Mouse (Mus musculus): ENCODE results near the gene Ier3. TPM values are rescaled to one million over a fixed set of nuclear protein-coding genes. Genes with fewer than 3 reads are reported as not detected.
A peak's percentile ranks its signal among the peaks of the same experiment; 100 is the strongest.

Ier3 gene
- polyA plus RNA-seq, 1 experiment from 2014 or later: 4.4 TPM

- H3K27ac ChIP-seq (replicated peaks): peak overlapping the region; percentile 89
- no peak for DNase-seq (ENCODE audit: low spot score)
- WGBS: 61% methylated on average over 14 of the region's 14 CpGs
- peaks cover 33% of the 10 kb centered on the region for H3K36me3 ChIP-seq (replicated peaks)
- peak overlapping the region; percentile 70 for H3K4me3 ChIP-seq
- no peaks in the 10 kb centered on the region for H3K9me3 ChIP-seq
- peaks cover 27% of the 10 kb centered on the region for H3K4me1 ChIP-seq
- H3K27me3 ChIP-seq (replicated peaks; ENCODE audit: low read depth, poor library complexity, severe bottlenecking): no peaks in the 10 kb centered on the region
These were observed 19.1 kb downstream of the Ier3 start for GRCm38 (mm10) chr17:35840561-35840960.

GRCm38 (mm10) chr17:35841076-35841950 is 19.8 kb downstream of the Ier3 start, which contains the start of gene Mdc1:
TSS of gene Mdc1 (plus strand) at chr17:35841515.
- H3K27ac ChIP-seq (replicated peaks): peak within 1 kb of the TSS; percentile 89
- peak within 1 kb of the TSS; percentile 70 for H3K4me3 ChIP-seq
- peaks cover 20% of the 10 kb centered on the region for H3K4me1 ChIP-seq
- H3K9me3 ChIP-seq: no peaks in the 10 kb centered on the region
- DNase-seq (ENCODE audit: low spot score): peak; percentile 99
- H3K36me3 ChIP-seq (replicated peaks): peaks cover 33% of the 10 kb centered on the region
- WGBS: under 1% methylated on average over 59 of the region's 59 CpGs
- no peaks in the 10 kb centered on the region for H3K27me3 ChIP-seq (replicated peaks; ENCODE audit: low read depth, poor library complexity, severe bottlenecking)

GRCm38 (mm10) chr17:35842006-35842405 is 20.5 kb downstream of the Ier3 start:
- no peak for DNase-seq (ENCODE audit: low spot score)
- no peaks in the 10 kb centered on the region for H3K27me3 ChIP-seq (replicated peaks; ENCODE audit: low read depth, poor library complexity, severe bottlenecking)
- WGBS: 22% methylated on average over 11 of the region's 11 CpGs
- peaks cover 33% of the 10 kb centered on the region for H3K36me3 ChIP-seq (replicated peaks)
- peaks cover 20% of the 10 kb centered on the region for H3K4me1 ChIP-seq
- no peaks in the 10 kb centered on the region for H3K9me3 ChIP-seq
- peak overlapping the region; percentile 70 for H3K4me3 ChIP-seq
- peak overlapping the region; percentile 89 for H3K27ac ChIP-seq (replicated peaks)

GRCm38 (mm10) chr17:35843514-35843913 is 22.0 kb downstream of the Ier3 start:
- WGBS: 96% methylated on average over 3 of the region's 3 CpGs
- Histone ChIP-seq H3K4me1 (peaks cover 20% of the 10 kb centered on the region), H3K27ac (replicated peaks) (no peak overlapping the region)

GRCm38 (mm10) chr17:35848112-35848511 is 26.6 kb downstream of the Ier3 start:
- H3K4me3 ChIP-seq: no peak overlapping the region
- 74% methylated on average over 1 of the region's 1 CpGs for WGBS

More at GRCm38 (mm10) chr17:35843514-35843913, 22.0 kb downstream of the Ier3 start:
- H3K36me3 ChIP-seq (replicated peaks): peaks cover 45% of the 10 kb centered on the region
- no peaks in the 10 kb centered on the region for H3K9me3 ChIP-seq
- H3K4me3 ChIP-seq: no peak overlapping the region
- no peak for DNase-seq (ENCODE audit: low spot score)
- H3K27me3 ChIP-seq (replicated peaks; ENCODE audit: low read depth, poor library complexity, severe bottlenecking): no peaks in the 10 kb centered on the region

GRCm38 (mm10) chr17:35850974-35851373 is 29.5 kb downstream of the Ier3 start:
- H3K36me3 ChIP-seq (replicated peaks): peaks cover 96% of the 10 kb centered on the region
- no peak overlapping the region for H3K27ac ChIP-seq (replicated peaks)
- no peaks in the 10 kb centered on the region for H3K9me3 ChIP-seq
- WGBS: 92% methylated on average over 3 of the region's 3 CpGs
- no peak overlapping the region; the same call in 1 of the 2 replicates for H3K4me3 ChIP-seq
- H3K4me1 ChIP-seq: no peaks in the 10 kb centered on the region
- no peaks in the 10 kb centered on the region for H3K27me3 ChIP-seq (replicated peaks; ENCODE audit: low read depth, poor library complexity, severe bottlenecking)
- DNase-seq (ENCODE audit: low spot score): no peak

More at GRCm38 (mm10) chr17:35848112-35848511, 26.6 kb downstream of the Ier3 start:
- Histone ChIP-seq H3K9me3 (no peaks in the 10 kb centered on the region), H3K27me3 (replicated peaks; ENCODE audit: low read depth, poor library complexity, severe bottlenecking) (no peaks in the 10 kb centered on the region), H3K4me1 (peaks cover 2% of the 10 kb centered on the region), H3K27ac (replicated peaks) (no peak overlapping the region), H3K36me3 (replicated peaks) (peaks cover 89% of the 10 kb centered on the region)
- DNase-seq (ENCODE audit: low spot score): no peak

GRCm38 (mm10) chr17:35859371-35859770 is 37.9 kb downstream of the Ier3 start:
- peaks cover 16% of the 10 kb centered on the region for H3K4me1 ChIP-seq
- no peak overlapping the region for H3K4me3 ChIP-seq
- H3K9me3 ChIP-seq: no peaks in the 10 kb centered on the region
- no peak overlapping the region for H3K27ac ChIP-seq (replicated peaks)
- peaks cover 59% of the 10 kb centered on the region for H3K36me3 ChIP-seq (replicated peaks)
- 89% methylated on average over 1 of the region's 1 CpGs for WGBS
- H3K27me3 ChIP-seq (replicated peaks; ENCODE audit: low read depth, poor library complexity, severe bottlenecking): no peaks in the 10 kb centered on the region
- no peak for DNase-seq (ENCODE audit: low spot score)

- no peaks in the 10 kb centered on the region for H3K27me3 ChIP-seq (replicated peaks; ENCODE audit: low read depth, poor library complexity, severe bottlenecking)
- peaks cover 21% of the 10 kb centered on the region for H3K4me1 ChIP-seq
- no peaks in the 10 kb centered on the region for H3K9me3 ChIP-seq
- peaks cover 54% of the 10 kb centered on the region for H3K36me3 ChIP-seq (replicated peaks)
- no peak for DNase-seq (ENCODE audit: low spot score)
- WGBS: 67% methylated on average over 2 of the region's 2 CpGs
- H3K4me3 ChIP-seq: no peak overlapping the region
- H3K27ac ChIP-seq (replicated peaks): no peak overlapping the region
These were observed 38.4 kb downstream of the Ier3 start for GRCm38 (mm10) chr17:35859835-35860234.

GRCm38 (mm10) chr17:35860831-35861197 is 39.3 kb downstream of the Ier3 start:
- no peak for DNase-seq (ENCODE audit: low spot score)
- H3K4me1 ChIP-seq: peaks cover 30% of the 10 kb centered on the region
- H3K27me3 ChIP-seq (replicated peaks; ENCODE audit: low read depth, poor library complexity, severe bottlenecking): no peaks in the 10 kb centered on the region
- H3K36me3 ChIP-seq (replicated peaks): peaks cover 47% of the 10 kb centered on the region
- WGBS: 6% methylated on average over 12 of the region's 12 CpGs
- H3K9me3 ChIP-seq: no peaks in the 10 kb centered on the region
- H3K27ac ChIP-seq (replicated peaks): peak overlapping the region; percentile 91
- H3K4me3 ChIP-seq: peak overlapping the region; percentile 76

GRCm38 (mm10) chr17:35861198-35861857 is 39.8 kb downstream of the Ier3 start, which contains the start of gene Nrm:
TSS of gene Nrm (plus strand) at chr17:35861318.
- Histone ChIP-seq H3K27ac (replicated peaks) (peak within 1 kb of the TSS; percentile 91), H3K4me1 (peaks cover 30% of the 10 kb centered on the region), H3K27me3 (replicated peaks; ENCODE audit: low read depth, poor library complexity, severe bottlenecking) (no peaks in the 10 kb centered on the region), H3K4me3 (peak within 1 kb of the TSS; percentile 76), H3K36me3 (replicated peaks) (peaks cover 43% of the 10 kb centered on the region), H3K9me3 (no peaks in the 10 kb centered on the region)
- peak; percentile 92 for DNase-seq (ENCODE audit: low spot score)
- WGBS: under 1% methylated on average over 47 of the region's 47 CpGs

- peaks cover 64% of the 10 kb centered on the region for H3K4me1 ChIP-seq
- 21% methylated on average over 10 of the region's 10 CpGs for WGBS
- peak overlapping the region; percentile 95 for H3K27ac ChIP-seq (replicated peaks)
- no peaks in the 10 kb centered on the region for H3K27me3 ChIP-seq (replicated peaks; ENCODE audit: low read depth, poor library complexity, severe bottlenecking)
- peak overlapping the region; percentile 63 for H3K4me3 ChIP-seq
- H3K9me3 ChIP-seq: no peaks in the 10 kb centered on the region
- no peak for DNase-seq (ENCODE audit: low spot score)
- H3K36me3 ChIP-seq (replicated peaks): peaks cover 27% of the 10 kb centered on the region
These were observed 43.4 kb downstream of the Ier3 start for GRCm38 (mm10) chr17:35864832-35865353.

- H3K27me3 ChIP-seq (replicated peaks; ENCODE audit: low read depth, poor library complexity, severe bottlenecking): no peaks in the 10 kb centered on the region
- H3K4me3 ChIP-seq: peak within 1 kb of the TSS; percentile 63
- peaks cover 35% of the 10 kb centered on the region for H3K36me3 ChIP-seq (replicated peaks)
- DNase-seq (ENCODE audit: low spot score): peak; percentile 91
- peak within 1 kb of the TSS; percentile 95 for H3K27ac ChIP-seq (replicated peaks)
- H3K4me1 ChIP-seq: peaks cover 68% of the 10 kb centered on the region
- WGBS: under 1% methylated on average over 48 of the region's 48 CpGs
- no peaks in the 10 kb centered on the region for H3K9me3 ChIP-seq
These were observed 44.2 kb downstream of the Ier3 start, which contains the start of gene Ppp1r18 for GRCm38 (mm10) chr17:35865481-35866280. TSS of gene Ppp1r18 (plus strand) at chr17:35865593.

Data from embryonic facial prominence, embryonic 10.5 days (tissue).